Mouse (Mus musculus): ENCODE results near the gene Dclre1c. TPM values are rescaled to one million over a fixed set of nuclear protein-coding genes. Genes with fewer than 3 reads are reported as not detected.

Gene Dclre1c
- polyA plus RNA-seq, 1 experiment, result 2.3 TPM

GRCm38 (mm10) chr2:3500886-3501285 lies 77.0 kb downstream of the Dclre1c start:
- no peaks in the 10 kb centered on the region for H3K27me3 ChIP-seq (replicated peaks; ENCODE audit: control insufficient read depth, insufficient read depth, low read length)
- WGBS, result 92% methylated on average over 5 of the region's 5 CpGs
- no peak overlapping the region for H3K4me3 ChIP-seq (ENCODE audit: insufficient read depth, low read depth, low read length)
- TF ChIP-seq POLR2A (IDR thresholded peaks at IDR 0.05; ENCODE audit: low read depth, low read length), result no peak
- no peak for TF ChIP-seq CTCF (conservative IDR thresholded peaks at IDR 0.05; ENCODE audit: insufficient read depth, insufficient read length, low read depth, low read length)
- no peak overlapping the region for H3K27ac ChIP-seq (ENCODE audit: insufficient read depth, low read depth, low read length)
- no peaks in the 10 kb centered on the region for H3K36me3 ChIP-seq (ENCODE audit: control insufficient read depth, insufficient read depth, low read length)
- DNase-seq, result no peak
- H3K4me1 ChIP-seq (ENCODE audit: control insufficient read depth, insufficient read depth, low read length), result no peaks in the 10 kb centered on the region

GRCm38 (mm10) chr2:3512076-3512475 lies 88.1 kb downstream of the Dclre1c start:
- under 1% methylated on average over 15 of the region's 15 CpGs for WGBS
- no peak for TF ChIP-seq POLR2A (IDR thresholded peaks at IDR 0.05; ENCODE audit: low read depth, low read length)
- no peak for TF ChIP-seq CTCF (conservative IDR thresholded peaks at IDR 0.05; ENCODE audit: insufficient read depth, insufficient read length, low read depth, low read length)
- Histone ChIP-seq H3K27ac (ENCODE audit: insufficient read depth, low read depth, low read length) (no peak overlapping the region), H3K36me3 (ENCODE audit: control insufficient read depth, insufficient read depth, low read length) (peaks cover 1% of the 10 kb centered on the region; the same call in 1 of the 2 replicates), H3K4me3 (ENCODE audit: insufficient read depth, low read depth, low read length) (peak overlapping the region; percentile 74), H3K27me3 (replicated peaks; ENCODE audit: control insufficient read depth, insufficient read depth, low read length) (no peaks in the 10 kb centered on the region), H3K4me1 (ENCODE audit: control insufficient read depth, insufficient read depth, low read length) (no peaks in the 10 kb centered on the region)
- peak; percentile 23 for DNase-seq

GRCm38 (mm10) chr2:3512552-3513454 lies 88.9 kb downstream of the Dclre1c start, which contains the start of the genes Gm45902, Hspa14 and Cdnf:
Gene Gm45902, minus strand, starts transcription at chr2:3512790.
Gene Hspa14, minus strand, starts transcription at chr2:3512814.
Gene Cdnf, plus strand, starts transcription at chr2:3513030.
- H3K27ac ChIP-seq (ENCODE audit: insufficient read depth, low read depth, low read length), result peak within 1 kb of the TSS; percentile 90
- no peaks in the 10 kb centered on the region for H3K27me3 ChIP-seq (replicated peaks; ENCODE audit: control insufficient read depth, insufficient read depth, low read length)
- H3K4me1 ChIP-seq (ENCODE audit: control insufficient read depth, insufficient read depth, low read length), result no peaks in the 10 kb centered on the region
- DNase-seq, result peak; percentile 99
- H3K4me3 ChIP-seq (ENCODE audit: insufficient read depth, low read depth, low read length), result peak within 1 kb of the TSS; percentile 77
- TF ChIP-seq CTCF (conservative IDR thresholded peaks at IDR 0.05; ENCODE audit: insufficient read depth, insufficient read length, low read depth, low read length) (no peak), POLR2A (IDR thresholded peaks at IDR 0.05; ENCODE audit: low read depth, low read length) (peak; percentile 53)
- under 1% methylated on average over 60 of the region's 60 CpGs for WGBS
- H3K36me3 ChIP-seq (ENCODE audit: control insufficient read depth, insufficient read depth, low read length), result peaks cover 1% of the 10 kb centered on the region; the same call in 1 of the 2 replicates

Other genes with a start within 250 kb of the Dclre1c start
- gene Nmt2, start 139.9 kb upstream of the Dclre1c start, polyA plus RNA-seq (2012; rRNA removed), result 5.0 and 5.9 TPM in 2 replicates
- gene Rpp38, start 91.5 kb upstream of the Dclre1c start, polyA plus RNA-seq (2012; rRNA removed), result 3.6 and 3.7 TPM in 2 replicates
- gene Acbd7, start 88.0 kb upstream of the Dclre1c start, polyA plus RNA-seq (2012; rRNA removed), result not detected in 2 replicates
- gene Olah, start 26.9 kb upstream of the Dclre1c start, polyA plus RNA-seq (2012; rRNA removed), result not detected in 2 replicates
- 0.17 TPM in 1 of 2 replicates, not detected in the other for gene Meig1, start 1.5 kb upstream of the Dclre1c start, polyA plus RNA-seq (2012; rRNA removed)
- gene Suv39h2, start 50.9 kb downstream of the Dclre1c start, polyA plus RNA-seq (2012; rRNA removed), result 0.16 and 0.22 TPM in 2 replicates
- gene Gm45902, start 88.7 kb downstream of the Dclre1c start, polyA plus RNA-seq (2012; rRNA removed), result 0.72 and 0.80 TPM in 2 replicates
- 20.1 and 21.6 TPM in 2 replicates for gene Hspa14, start 88.7 kb downstream of the Dclre1c start, polyA plus RNA-seq (2012; rRNA removed)
- 0.53 and 0.64 TPM in 2 replicates for gene Cdnf, start 88.9 kb downstream of the Dclre1c start, polyA plus RNA-seq (2012; rRNA removed)
- gene Fam107b, start 146.4 kb downstream of the Dclre1c start, polyA plus RNA-seq (2012; rRNA removed), result 54.3 and 56.1 TPM in 2 replicates